Mouse (Mus musculus): Measurements from ENCODE around the gene Abca6. TPM values are rescaled to one million over a fixed set of nuclear protein-coding genes. Genes with fewer than 3 reads are reported as not detected.
A peak's percentile ranks its signal among the peaks of the same experiment; 100 is the strongest.

The Abca6 gene
- total RNA-seq, 2 experiments from 2014 or later, result 2.4 to 2.7 TPM

GRCm38 (mm10) chr11:110198882-110199281 lies 52.7 kb downstream of the Abca6 start:
- intact Hi-C loops (cut with DNase I), result no loop called here
- DNase-seq, result no peak

- intact Hi-C loops (cut with DNase I), result no loop called here
- DNase-seq, result no peak
Measured at GRCm38 (mm10) chr11:110196561-110197306, 54.8 kb downstream of the Abca6 start.

- no peak for DNase-seq
- intact Hi-C loops (cut with DNase I), result no loop called here
Measured at GRCm38 (mm10) chr11:110195310-110195709, 56.3 kb downstream of the Abca6 start.

- no peak for DNase-seq
- intact Hi-C loops (cut with DNase I), result no loop called here
Measured at GRCm38 (mm10) chr11:110171212-110171611, 80.4 kb downstream of the Abca6 start.

- DNase-seq, result peak in 1 of 2 experiments; percentile 28
- intact Hi-C loops (cut with DNase I), result no loop called here
Measured at GRCm38 (mm10) chr11:110167459-110168251, 83.9 kb downstream of the Abca6 start, which contains the start of gene Abca9. TSS of gene Abca9 (minus strand) at chr11:110168196.

- no peak for DNase-seq
- intact Hi-C loops (cut with DNase I), result no loop called here
Measured at GRCm38 (mm10) chr11:110165822-110166221, 85.8 kb downstream of the Abca6 start.

- intact Hi-C loops (cut with DNase I), result no loop called here
- DNase-seq, result no peak
Measured at GRCm38 (mm10) chr11:110165409-110165808, 86.2 kb downstream of the Abca6 start.

- intact Hi-C loops (cut with DNase I), result no loop called here
- no peak for DNase-seq
Measured at GRCm38 (mm10) chr11:110157059-110157458, 94.5 kb downstream of the Abca6 start.

GRCm38 (mm10) chr11:110155985-110156384 lies 95.6 kb downstream of the Abca6 start:
- intact Hi-C loops (cut with DNase I), result no loop called here
- DNase-seq, result no peak

- intact Hi-C loops (cut with DNase I), result no loop called here
- DNase-seq, result no peak
Measured at GRCm38 (mm10) chr11:110147640-110148039, 103.9 kb downstream of the Abca6 start.

- intact Hi-C loops (cut with DNase I), result no loop called here
- DNase-seq, result no peak
Measured at GRCm38 (mm10) chr11:110145421-110145820, 106.2 kb downstream of the Abca6 start.

- intact Hi-C loops (cut with DNase I), result no loop called here
- DNase-seq, result no peak
Measured at GRCm38 (mm10) chr11:110130760-110131159, 120.8 kb downstream of the Abca6 start.

Other genes with a start within 250 kb of the Abca6 start
- gene Abca8a, start 155.8 kb downstream of the Abca6 start, total RNA-seq (2021), result 10 to 100 TPM; 24.7 to 30.4 TPM
- 10 to 100 TPM in 1 of 2 experiments, 1 to 10 TPM in 1; 8.8 to 10.2 TPM for gene Abca9, start 83.6 kb downstream of the Abca6 start, total RNA-seq (2021)
- 1 to 10 TPM; 7.2 to 7.3 TPM for gene Abca5, start 85.9 kb upstream of the Abca6 start, total RNA-seq (2021)
- gene Map2k6, start 147.3 kb upstream of the Abca6 start, total RNA-seq (2021), result 10 to 100 TPM; 43.6 to 50.1 TPM